In genomic region chr2:27336600-27336999, GRCm38 (mm10) we compare ENCODE assay signal across 26 mouse cellular contexts.
DNase-seq lines count a peak whose midpoint lies in the region; ATAC-seq lines count a peak whose summit lies in the region.
"Had no signal": no experiment of that assay in that cellular context is flagged by ENCODE, and none has a peak within 500 bp of the region (broad histone marks: within the 10 kb centered on the region; RNA-seq: fewer than 3 reads in every experiment).

No protein-coding gene starts in this region.

- H3K4me3 ChIP-seq in heart, embryonic 10.5 days = no peak overlapping the region
- H3K4me3 ChIP-seq in midbrain, embryonic 14.5 days (replicated peaks; ENCODE audit: low read depth, low read length) = no peak overlapping the region
- no peak overlapping the region for H3K4me3 ChIP-seq in midbrain, embryonic 11.5 days (ENCODE audit: low read depth, low read length)
- H3K4me3 ChIP-seq in neural tube, embryonic 15.5 days (replicated peaks) = no peak overlapping the region
- H3K4me3 ChIP-seq: embryonic facial prominence, embryonic 12.5 days; heart, embryonic 12.5 days; limb, embryonic 15.5 days; megakaryocyte, embryonic 14.5 days; stomach, embryonic 15.5 days had no signal

- 0 out of 2 replicates have a peak overlapping the region, but pooled peaks have one; percentile 6 for H3K27ac ChIP-seq in heart, embryonic 10.5 days
- 0 out of 2 replicates have a peak overlapping the region, but pooled peaks have one; percentile 22 for H3K27ac ChIP-seq in midbrain, embryonic 14.5 days (replicated peaks; ENCODE audit: low read depth, low read length)
- H3K27ac ChIP-seq in midbrain, embryonic 11.5 days (ENCODE audit: low read depth, low read length) = no peak overlapping the region
- peak overlapping the region; percentile 20; the same call in 1 of the 2 replicates for H3K27ac ChIP-seq in neural tube, embryonic 15.5 days (replicated peaks)
- H3K27ac ChIP-seq: embryonic facial prominence, embryonic 12.5 days; kidney, postnatal 0 days; limb, embryonic 15.5 days; liver, embryonic 14.5 days; stomach, embryonic 15.5 days had no signal

- peaks cover 6% of the 10 kb centered on the region; the same call in 1 of the 2 replicates for H3K36me3 ChIP-seq in heart, embryonic 10.5 days
- no peaks in the 10 kb centered on the region for H3K36me3 ChIP-seq in midbrain, embryonic 14.5 days (ENCODE audit: control insufficient read depth, insufficient read depth, low read length)
- no peaks in the 10 kb centered on the region for H3K36me3 ChIP-seq in midbrain, embryonic 11.5 days (ENCODE audit: control insufficient read depth, insufficient read depth, low read length)
- H3K36me3 ChIP-seq in neural tube, embryonic 15.5 days = no peaks in the 10 kb centered on the region
- H3K36me3 ChIP-seq: G1E; heart, embryonic 12.5 days; stomach, embryonic 15.5 days had no signal

- no peaks in the 10 kb centered on the region for H3K9me3 ChIP-seq in heart, embryonic 10.5 days
- H3K9me3 ChIP-seq in midbrain, embryonic 14.5 days (ENCODE audit: control insufficient read depth, low read length) = no peaks in the 10 kb centered on the region
- no peaks in the 10 kb centered on the region for H3K9me3 ChIP-seq in midbrain, embryonic 11.5 days (ENCODE audit: control insufficient read depth, low read length)
- H3K9me3 ChIP-seq in neural tube, embryonic 15.5 days (replicated peaks) = no peaks in the 10 kb centered on the region
- H3K9me3 ChIP-seq: embryonic facial prominence, embryonic 12.5 days; G1E; heart, embryonic 12.5 days; limb, embryonic 15.5 days; megakaryocyte, embryonic 14.5 days; stomach, embryonic 15.5 days had no signal

- intact Hi-C loops in heart, postnatal 36 days (cut with DNase I) = no loop called here

- no peak overlapping the region; the same call in 1 of the 2 replicates for H3K9ac ChIP-seq in midbrain, embryonic 14.5 days (replicated peaks; ENCODE audit: low read length)
- no peak overlapping the region for H3K9ac ChIP-seq in midbrain, embryonic 11.5 days (ENCODE audit: low read length)
- H3K9ac ChIP-seq in neural tube, embryonic 15.5 days (replicated peaks) = no peak overlapping the region
- H3K9ac ChIP-seq: embryonic facial prominence, embryonic 12.5 days; forebrain, postnatal 0 days; heart, embryonic 12.5 days; limb, embryonic 15.5 days; liver, embryonic 14.5 days; lung, embryonic 14.5 days; stomach, embryonic 15.5 days had no signal

- H3K27me3 ChIP-seq in heart, embryonic 10.5 days (ENCODE audit: insufficient read depth, poor library complexity, severe bottlenecking) = no peaks in the 10 kb centered on the region
- H3K27me3 ChIP-seq in midbrain, embryonic 14.5 days (ENCODE audit: control insufficient read depth, insufficient read depth, low read length) = no peaks in the 10 kb centered on the region
- H3K27me3 ChIP-seq in midbrain, embryonic 11.5 days (ENCODE audit: control insufficient read depth, insufficient read depth, low read length) = no peaks in the 10 kb centered on the region
- H3K27me3 ChIP-seq in neural tube, embryonic 15.5 days (replicated peaks) = no peaks in the 10 kb centered on the region
- H3K27me3 ChIP-seq: CH12.LX; embryonic facial prominence, embryonic 12.5 days; heart, embryonic 12.5 days; limb, embryonic 15.5 days; Patski; stomach, embryonic 15.5 days had no signal

- peaks cover 50% of the 10 kb centered on the region for H3K4me1 ChIP-seq in heart, embryonic 10.5 days
- H3K4me1 ChIP-seq in midbrain, embryonic 14.5 days (ENCODE audit: control insufficient read depth, insufficient read depth, low read length) = peaks cover 25% of the 10 kb centered on the region
- 0 out of 2 replicates have a peak, but pooled peaks cover 6% of the 10 kb centered on the region for H3K4me1 ChIP-seq in midbrain, embryonic 11.5 days (ENCODE audit: control insufficient read depth, insufficient read depth, low read length)
- peaks cover 47% of the 10 kb centered on the region for H3K4me1 ChIP-seq in neural tube, embryonic 15.5 days
- H3K4me1 ChIP-seq: megakaryocyte, embryonic 14.5 days had no signal

- no peak for DNase-seq in heart, embryonic 10.5 days (ENCODE audit: low spot score)
- no peak for DNase-seq in heart, postnatal 36 days
- DNase-seq in midbrain, embryonic 14.5 days = peak; percentile 39
- no peak for DNase-seq in midbrain, embryonic 11.5 days (ENCODE audit: low spot score, missing footprints)
- no peak for DNase-seq in embryo, embryonic 10.5 days (ENCODE audit: low spot score)
- DNase-seq in urinary bladder, postnatal 36 days (ENCODE audit: low spot score in 2 of 2) = no peak
- DNase-seq: adrenal gland, adult 8-10 months; cerebellum, adult 11-12 months; cerebellum, postnatal 10 days; forebrain, postnatal 0 days; heart, adult 11 months; heart, postnatal 10 days; left cerebral cortex, postnatal 4 days; lung, embryonic 14.5 days had no signal

- ATAC-seq in midbrain, embryonic 14.5 days (ENCODE audit: low FRiP score, low TSS enrichment) = no peak
- ATAC-seq in midbrain, embryonic 11.5 days (ENCODE audit: low FRiP score) = no peak
- peak; percentile 78 for ATAC-seq in inflammation-experienced regulatory T-cells, adult 6 months
- ATAC-seq in neural tube, embryonic 15.5 days (ENCODE audit: low FRiP score) = no peak
- ATAC-seq: forebrain, postnatal 0 days; Patski had no signal

- 72% methylated on average over 9 of the region's 9 CpGs for WGBS in heart, embryonic 10.5 days
- WGBS in midbrain, embryonic 14.5 days = 65% methylated on average over 9 of the region's 9 CpGs
- WGBS in midbrain, embryonic 11.5 days = 87% methylated on average over 9 of the region's 9 CpGs
- 55% methylated on average over 9 of the region's 9 CpGs for WGBS in neural tube, embryonic 15.5 days

- no peak overlapping the region for H3K4me2 ChIP-seq in midbrain, embryonic 14.5 days (ENCODE audit: low read length)
- H3K4me2 ChIP-seq in midbrain, embryonic 11.5 days = no peak overlapping the region
- no peak overlapping the region for H3K4me2 ChIP-seq in neural tube, embryonic 15.5 days
- H3K4me2 ChIP-seq: embryonic facial prominence, embryonic 12.5 days; heart, embryonic 12.5 days; limb, embryonic 15.5 days; lung, embryonic 14.5 days; stomach, embryonic 15.5 days had no signal
